Mouse (Mus musculus) small intestine, adult 2 months (tissue): ENCODE measurements around the gene Efnb1.

Experiments used
- CTCF ChIP-seq: fragments of 200-500 bp; IDR thresholded peaks from 2 replicates; pipeline ENCODE4 v1.5.1; 2012; ENCODE audit warnings: low read depth, mild to moderate bottlenecking, control low read depth, inconsistent platforms, low read length, moderate library complexity, mixed read lengths; ENCODE audit not compliant: insufficient replicate concordance, insufficient read length; ENCODE audit errors: extremely low read depth
- POLR2A ChIP-seq: fragments of 200-500 bp; IDR thresholded peaks from 2 replicates; pipeline ENCODE4 v1.6.1; 2012; ENCODE audit warnings: low read depth, mild to moderate bottlenecking, control low read depth, inconsistent platforms, low read length, moderate library complexity

- TF ChIP-seq CTCF (no peak), POLR2A (no peak)
Observed at GRCm38 (mm10) chrX:99132573-99132972, 3.4 kb upstream of the Efnb1 start.
